Mouse (Mus musculus): ENCODE measurements around the gene Ppp3r1. TPM values are rescaled to one million over a fixed set of nuclear protein-coding genes. Genes with fewer than 3 reads are reported as not detected.
A peak's percentile ranks its signal among the peaks of the same experiment; 100 is the strongest.
"Not testable (repeated sequence)": the region's sequence is repeated elsewhere in the genome, so short reads cannot be mapped to it uniquely, and the experiment has no call there.

The Ppp3r1 gene
- polyA plus RNA-seq, 1 experiment from 2014 or later = 89.3 TPM

DNA sequence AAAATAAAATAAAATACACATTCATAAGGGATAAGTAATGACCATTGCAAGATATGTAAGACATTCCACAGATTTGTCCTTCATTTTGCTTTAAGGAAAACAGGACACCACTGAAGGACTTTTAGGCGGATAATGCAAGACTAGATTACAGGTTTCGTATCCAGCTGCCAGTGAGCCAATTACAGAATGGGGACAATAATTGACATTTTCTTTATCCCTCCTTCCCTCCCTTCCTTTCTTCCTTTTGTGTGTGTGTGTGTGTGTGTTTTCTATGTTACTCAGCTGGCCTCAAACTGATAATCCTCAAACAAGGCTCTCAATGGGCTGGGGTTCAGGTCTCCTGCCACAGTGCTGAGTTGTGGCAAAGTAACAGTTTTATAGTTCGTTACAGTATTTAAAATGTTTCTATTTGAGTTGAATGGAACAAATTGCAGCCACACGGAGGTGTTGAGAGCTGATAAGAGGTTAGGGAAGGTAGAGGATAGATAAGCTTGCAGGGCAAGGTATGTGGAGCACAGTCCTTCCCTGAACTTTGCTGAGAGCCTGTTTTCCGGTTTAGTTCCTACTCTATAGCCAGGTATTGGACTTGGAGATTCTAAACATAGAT, 53.9 kb downstream of the Ppp3r1 start:
- Histone ChIP-seq H3K36me3 (ENCODE audit: control insufficient read depth, insufficient read depth, low read length) (peaks cover 11% of the 10 kb centered on the region), H3K9me3 (ENCODE audit: control insufficient read depth, low read length) (no peaks in the 10 kb centered on the region), H3K27ac (ENCODE audit: low read depth, low read length) (no peak overlapping the region), H3K4me2 (replicated peaks; ENCODE audit: low read depth, low read length) (peak overlapping the region; percentile 62), H3K4me3 (ENCODE audit: low read length) (peak overlapping the region; percentile 68; the same call in 1 of the 2 replicates), H3K27me3 (ENCODE audit: control insufficient read depth, insufficient read depth, low read length) (no peaks in the 10 kb centered on the region), H3K4me1 (ENCODE audit: control insufficient read depth, insufficient read depth, low read length) (0 out of 2 replicates have a peak, but pooled peaks cover 9% of the 10 kb centered on the region), H3K9ac (ENCODE audit: low read depth, low read length) (peak overlapping the region; percentile 84; the same call in 1 of the 2 replicates)
- WGBS = 81% methylated on average over 5 of the region's 5 CpGs
- ATAC-seq (ENCODE audit: low FRiP score, low TSS enrichment) = no peak

DNA sequence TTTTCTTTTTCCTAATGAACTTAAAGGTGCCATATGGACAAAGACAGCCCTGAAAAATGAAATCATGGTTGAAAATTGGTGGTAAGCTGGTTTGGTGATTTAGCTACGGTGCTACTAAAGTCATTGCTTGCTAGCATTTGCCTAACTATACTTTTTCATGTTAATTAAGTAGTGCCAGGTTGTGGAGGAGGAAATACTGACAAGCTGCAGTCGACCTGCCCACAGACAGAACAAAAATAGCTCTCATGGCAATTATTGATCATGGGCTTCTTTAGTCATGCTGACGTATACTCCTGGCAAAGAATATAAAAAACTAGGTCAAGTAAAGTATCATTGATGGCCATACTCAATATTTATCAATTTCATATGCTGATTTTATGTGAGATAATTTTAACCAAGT, 56.4 kb downstream of the Ppp3r1 start:
- H3K27me3 ChIP-seq (ENCODE audit: control insufficient read depth, insufficient read depth, low read length) = no peaks in the 10 kb centered on the region
- no peak overlapping the region for H3K4me3 ChIP-seq (ENCODE audit: low read length)
- no peaks in the 10 kb centered on the region for H3K36me3 ChIP-seq (ENCODE audit: control insufficient read depth, insufficient read depth, low read length)
- no peak overlapping the region for H3K27ac ChIP-seq (ENCODE audit: low read depth, low read length)
- ATAC-seq (ENCODE audit: low FRiP score, low TSS enrichment) = no peak
- H3K4me2 ChIP-seq (replicated peaks; ENCODE audit: low read depth, low read length) = no peak overlapping the region
- H3K9me3 ChIP-seq (ENCODE audit: control insufficient read depth, low read length) = no peaks in the 10 kb centered on the region
- 0 out of 2 replicates have a peak, but pooled peaks cover 9% of the 10 kb centered on the region for H3K4me1 ChIP-seq (ENCODE audit: control insufficient read depth, insufficient read depth, low read length)
- WGBS = 89% methylated on average over 3 of the region's 3 CpGs
- H3K9ac ChIP-seq (ENCODE audit: low read depth, low read length) = no peak overlapping the region

DNA sequence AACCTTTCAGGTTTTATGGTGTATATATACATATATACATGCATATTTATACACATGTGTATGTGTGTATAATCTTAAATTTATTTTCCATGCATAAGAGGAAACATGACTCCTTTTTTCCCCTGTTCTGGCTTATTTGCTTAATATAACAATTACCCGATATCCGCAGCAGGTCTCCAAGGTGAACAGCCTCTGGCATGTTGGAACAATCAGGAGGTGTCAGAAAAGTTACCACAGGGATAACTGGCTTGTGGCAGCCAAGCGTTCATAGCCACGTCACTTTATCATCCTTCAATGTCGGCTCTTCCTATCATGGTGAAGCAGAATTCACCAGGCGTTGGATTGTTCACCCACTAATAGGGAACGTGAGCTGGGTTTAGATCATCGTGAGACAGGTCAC, 62.1 kb downstream of the Ppp3r1 start:
- Histone ChIP-seq H3K9ac (ENCODE audit: low read depth, low read length) (no peak overlapping the region), H3K4me2 (replicated peaks; ENCODE audit: low read depth, low read length) (no peak overlapping the region), H3K27ac (ENCODE audit: low read depth, low read length) (no peak overlapping the region), H3K4me1 (ENCODE audit: control insufficient read depth, insufficient read depth, low read length) (no peaks in the 10 kb centered on the region), H3K36me3 (ENCODE audit: control insufficient read depth, insufficient read depth, low read length) (peaks cover 3% of the 10 kb centered on the region; the same call in 1 of the 2 replicates), H3K27me3 (ENCODE audit: control insufficient read depth, insufficient read depth, low read length) (no peaks in the 10 kb centered on the region), H3K4me3 (ENCODE audit: low read length) (no peak overlapping the region), H3K9me3 (ENCODE audit: control insufficient read depth, low read length) (no peaks in the 10 kb centered on the region)
- ATAC-seq (ENCODE audit: low FRiP score, low TSS enrichment) = no peak
- 92% methylated on average over 8 of the region's 8 CpGs for WGBS

DNA sequence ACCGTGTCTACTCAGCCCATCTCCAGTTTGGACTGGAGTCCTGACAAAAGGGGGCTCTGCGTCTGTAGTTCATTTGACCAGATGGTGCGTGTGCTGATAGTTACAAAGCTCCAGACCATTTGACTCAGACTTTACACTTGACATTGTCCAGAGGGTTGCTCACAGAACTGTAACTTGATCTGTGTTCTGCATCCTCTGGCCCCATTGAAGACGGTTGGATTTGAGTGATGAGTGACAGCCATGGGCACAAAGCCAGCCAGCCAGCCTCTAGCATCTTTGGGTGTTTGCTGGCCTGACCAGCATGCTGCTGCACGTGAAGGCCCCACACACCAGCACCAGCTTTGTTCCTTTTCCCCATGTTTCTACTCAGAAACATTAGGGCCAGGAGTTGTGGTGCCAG, 73.7 kb downstream of the Ppp3r1 start:
- Histone ChIP-seq H3K36me3 (ENCODE audit: control insufficient read depth, insufficient read depth, low read length) (peaks cover 22% of the 10 kb centered on the region), H3K27me3 (ENCODE audit: control insufficient read depth, insufficient read depth, low read length) (no peaks in the 10 kb centered on the region), H3K4me1 (ENCODE audit: control insufficient read depth, insufficient read depth, low read length) (no peaks in the 10 kb centered on the region), H3K4me2 (replicated peaks; ENCODE audit: low read depth, low read length) (no peak overlapping the region), H3K27ac (ENCODE audit: low read depth, low read length) (no peak overlapping the region), H3K9ac (ENCODE audit: low read depth, low read length) (no peak overlapping the region), H3K4me3 (ENCODE audit: low read length) (no peak overlapping the region), H3K9me3 (ENCODE audit: control insufficient read depth, low read length) (no peaks in the 10 kb centered on the region)
- no peak for ATAC-seq (ENCODE audit: low FRiP score, low TSS enrichment)
- 79% methylated on average over 5 of the region's 5 CpGs for WGBS

DNA sequence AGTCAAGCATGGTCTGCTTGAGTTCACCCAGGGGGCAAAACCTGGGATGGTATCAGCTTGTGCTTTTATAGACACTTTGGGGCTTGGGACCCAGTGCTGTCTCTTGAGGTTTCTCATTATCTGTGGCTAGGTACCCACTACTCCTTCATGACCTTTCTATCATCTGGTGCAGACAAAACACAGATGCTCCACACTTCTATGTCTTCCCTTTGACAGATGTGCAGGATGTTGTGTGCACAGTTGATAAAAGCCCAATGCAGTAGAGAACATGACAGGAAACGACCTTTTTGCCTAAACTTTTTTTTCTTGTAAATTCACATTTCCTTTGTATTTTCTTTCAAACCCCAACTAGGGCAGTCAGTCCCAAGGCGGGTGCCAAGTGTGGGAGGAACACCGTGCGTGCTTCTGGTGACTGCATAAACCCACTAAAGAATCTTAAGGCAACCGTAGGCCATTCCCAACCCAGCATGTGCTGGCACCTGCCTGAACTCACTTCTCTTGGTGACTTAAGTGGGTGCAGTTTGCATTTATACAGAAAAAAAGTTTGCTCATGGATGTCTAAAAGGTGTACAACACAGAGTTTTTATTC, 77.5 kb downstream of the Ppp3r1 start:
- no peak for ATAC-seq (ENCODE audit: low FRiP score, low TSS enrichment)
- H3K27ac ChIP-seq (ENCODE audit: low read depth, low read length) = no peak overlapping the region
- H3K36me3 ChIP-seq (ENCODE audit: control insufficient read depth, insufficient read depth, low read length) = peaks cover 13% of the 10 kb centered on the region; the same call in 1 of the 2 replicates
- no peaks in the 10 kb centered on the region for H3K4me1 ChIP-seq (ENCODE audit: control insufficient read depth, insufficient read depth, low read length)
- WGBS = 78% methylated on average over 5 of the region's 5 CpGs
- no peak overlapping the region for H3K4me2 ChIP-seq (replicated peaks; ENCODE audit: low read depth, low read length)
- no peak overlapping the region for H3K9ac ChIP-seq (ENCODE audit: low read depth, low read length)
- H3K4me3 ChIP-seq (ENCODE audit: low read length) = no peak overlapping the region
- no peaks in the 10 kb centered on the region for H3K9me3 ChIP-seq (ENCODE audit: control insufficient read depth, low read length)
- H3K27me3 ChIP-seq (ENCODE audit: control insufficient read depth, insufficient read depth, low read length) = no peaks in the 10 kb centered on the region

DNA sequence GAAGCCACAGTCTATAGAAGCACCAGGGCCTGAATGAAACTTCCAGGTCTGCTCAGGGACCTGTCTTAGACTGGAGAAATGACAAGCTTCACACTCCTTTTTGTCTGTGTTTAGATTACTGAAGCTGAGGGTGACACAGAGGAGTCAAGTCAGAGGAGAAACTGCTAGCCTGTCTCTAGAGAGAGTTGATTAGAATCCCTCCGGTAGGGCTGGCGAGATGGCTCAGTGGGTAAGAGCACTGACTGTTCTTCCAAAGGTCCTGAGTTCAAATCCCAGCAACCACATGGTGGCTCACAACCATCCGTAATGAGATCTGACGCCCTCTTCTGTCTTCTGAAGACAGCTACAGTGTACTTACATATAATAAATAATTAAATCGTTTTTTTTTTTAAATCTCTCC, 79.5 kb downstream of the Ppp3r1 start:
- not testable (repeated sequence) for H3K27me3 ChIP-seq (ENCODE audit: control insufficient read depth, insufficient read depth, low read length); H3K4me3 ChIP-seq (ENCODE audit: low read length); H3K9me3 ChIP-seq (ENCODE audit: control insufficient read depth, low read length); H3K36me3 ChIP-seq (ENCODE audit: control insufficient read depth, insufficient read depth, low read length); H3K4me2 ChIP-seq (replicated peaks; ENCODE audit: low read depth, low read length); H3K4me1 ChIP-seq (ENCODE audit: control insufficient read depth, insufficient read depth, low read length); ATAC-seq (ENCODE audit: low FRiP score, low TSS enrichment); H3K27ac ChIP-seq (ENCODE audit: low read depth, low read length); H3K9ac ChIP-seq (ENCODE audit: low read depth, low read length)
- 90% methylated on average over 5 of the region's 5 CpGs for WGBS

DNA sequence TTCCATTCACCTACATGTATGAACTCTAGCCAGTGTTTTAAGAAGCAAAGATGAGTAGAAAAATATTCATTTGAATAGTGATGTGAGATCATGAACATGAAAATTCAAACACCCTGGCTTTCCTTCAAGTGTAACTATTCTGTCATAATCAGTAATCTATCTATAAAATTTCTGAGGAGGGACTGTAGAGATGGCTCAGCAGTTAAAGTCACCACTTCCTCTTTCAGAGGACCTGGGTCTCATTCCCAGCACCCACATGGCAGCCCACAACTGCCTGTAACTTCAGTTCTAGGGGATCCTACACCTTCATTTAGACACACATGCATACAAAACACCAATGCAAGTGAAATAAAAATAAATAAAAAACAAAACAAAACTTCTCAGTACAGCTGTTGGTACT, 89.7 kb downstream of the Ppp3r1 start:
- H3K9me3 ChIP-seq (ENCODE audit: control insufficient read depth, low read length) = no peaks in the 10 kb centered on the region
- H3K9ac ChIP-seq (ENCODE audit: low read depth, low read length) = no peak overlapping the region
- no peaks in the 10 kb centered on the region for H3K4me1 ChIP-seq (ENCODE audit: control insufficient read depth, insufficient read depth, low read length)
- H3K4me3 ChIP-seq (ENCODE audit: low read length) = no peak overlapping the region
- H3K27me3 ChIP-seq (ENCODE audit: control insufficient read depth, insufficient read depth, low read length) = no peaks in the 10 kb centered on the region
- no peak overlapping the region for H3K4me2 ChIP-seq (replicated peaks; ENCODE audit: low read depth, low read length)
- H3K36me3 ChIP-seq (ENCODE audit: control insufficient read depth, insufficient read depth, low read length) = no peaks in the 10 kb centered on the region
- H3K27ac ChIP-seq (ENCODE audit: low read depth, low read length) = no peak overlapping the region
- no peak for ATAC-seq (ENCODE audit: low FRiP score, low TSS enrichment)

Other genes starting within 250 kb of the Ppp3r1 start
- gene Fbxo48, start 207.9 kb upstream of the Ppp3r1 start, polyA plus RNA-seq (2014; fragmentation: Nextera tagmentation; extraction: Ambion mirVana) = 1.7 and 2.3 TPM in 2 replicates
- 31.0 and 33.2 TPM in 2 replicates for gene Cnrip1, start 107.7 kb upstream of the Ppp3r1 start, polyA plus RNA-seq (2014; fragmentation: Nextera tagmentation; extraction: Ambion mirVana)
- 1.3 and 2.0 TPM in 2 replicates for gene Plek, start 106.9 kb upstream of the Ppp3r1 start, polyA plus RNA-seq (2014; fragmentation: Nextera tagmentation; extraction: Ambion mirVana)
- 28.8 and 31.2 TPM in 2 replicates for gene Wdr92, start 22.8 kb downstream of the Ppp3r1 start, polyA plus RNA-seq (2014; fragmentation: Nextera tagmentation; extraction: Ambion mirVana)
- gene Pno1, start 52.3 kb downstream of the Ppp3r1 start, polyA plus RNA-seq (2014; fragmentation: Nextera tagmentation; extraction: Ambion mirVana) = 93.0 and 103 TPM in 2 replicates
- gene C1d, start 98.3 kb downstream of the Ppp3r1 start, polyA plus RNA-seq (2014; fragmentation: Nextera tagmentation; extraction: Ambion mirVana) = 102 and 146 TPM in 2 replicates